Mouse (Mus musculus): ENCODE data around the gene Olfr539. TPM values are rescaled to one million over a fixed set of nuclear protein-coding genes. Genes with fewer than 3 reads are reported as not detected.

Gene Olfr539
- total and polyA plus RNA-seq, 3 experiments, result not detected

DNA sequence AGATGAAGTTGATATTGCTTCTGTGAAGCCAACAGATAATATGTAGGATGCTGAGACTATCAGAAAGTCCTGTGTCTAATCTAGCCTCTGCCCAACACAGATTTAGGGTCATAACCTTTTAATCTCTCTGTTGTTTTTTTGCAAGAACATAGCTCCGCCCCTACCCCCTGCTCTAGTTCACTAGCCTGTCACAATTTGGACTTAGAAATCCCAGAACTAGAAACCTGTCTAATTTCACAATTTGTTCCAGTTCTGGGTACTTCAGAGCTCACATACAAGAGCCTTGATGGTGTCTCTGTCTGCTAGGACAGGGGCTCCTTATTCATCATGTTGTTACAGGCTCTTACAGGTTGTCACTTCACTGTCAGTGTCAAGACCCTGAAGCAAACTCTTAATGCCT lies 29.2 kb upstream of the Olfr539 start:
- H3K27me3 ChIP-seq (ENCODE audit: control insufficient read depth in 1 of 2, insufficient read depth in 2 of 2, low read length in 2 of 2), result no peaks in the 10 kb centered on the region
- H3K79me2 ChIP-seq (ENCODE audit: control insufficient read depth, insufficient read depth, low read length, poor library complexity), result no peaks in the 10 kb centered on the region
- TF ChIP-seq MYB (IDR thresholded peaks at IDR 0.05; ENCODE audit: low read depth, low read length), result no peak
- TF ChIP-seq USF1 (IDR thresholded peaks at IDR 0.05; ENCODE audit: low read depth, low read length), result no peak
- no peak for TF ChIP-seq E2F4 (IDR thresholded peaks at IDR 0.05; ENCODE audit: borderline replicate concordance, low read depth, low read length)
- TF ChIP-seq NELFE (IDR thresholded peaks at IDR 0.05; ENCODE audit: low read depth, low read length), result no peak
- TF ChIP-seq MAX (IDR thresholded peaks at IDR 0.05; ENCODE audit: low read length), result no peak
- TF ChIP-seq TCF12 (IDR thresholded peaks at IDR 0.05; ENCODE audit: low read depth, low read length), result no peak
- TF ChIP-seq MXI1 (IDR thresholded peaks at IDR 0.05; ENCODE audit: low read depth, low read length), result no peak
- no peak for TF ChIP-seq SMC3 (IDR thresholded peaks at IDR 0.05; ENCODE audit: low read depth, low read length)
- TF ChIP-seq GABPA (IDR thresholded peaks at IDR 0.05; ENCODE audit: low read depth, low read length), result no peak
- TF ChIP-seq MEF2A (IDR thresholded peaks at IDR 0.05; ENCODE audit: extremely low read depth, insufficient replicate concordance, low read depth, low read length, poor library complexity, severe bottlenecking), result no peak
- TF ChIP-seq RCOR1 (IDR thresholded peaks at IDR 0.05; ENCODE audit: low read depth, low read length), result no peak
- TF ChIP-seq UBTF (IDR thresholded peaks at IDR 0.05; ENCODE audit: borderline replicate concordance, insufficient read depth, low read depth, low read length), result no peak
- no peak for TF ChIP-seq TBP (IDR thresholded peaks at IDR 0.05; ENCODE audit: low read depth, low read length)
- TF ChIP-seq ZNF384 (IDR thresholded peaks at IDR 0.05; ENCODE audit: low read depth, low read length), result no peak
- no peak for TF ChIP-seq BHLHE40 (IDR thresholded peaks at IDR 0.05; ENCODE audit: borderline replicate concordance, low read depth, low read length)
- no peak for TF ChIP-seq KAT2A (conservative IDR thresholded peaks at IDR 0.05; ENCODE audit: low read depth, low read length)
- no peak for TF ChIP-seq CHD1 (IDR thresholded peaks at IDR 0.05; ENCODE audit: low read depth, low read length)
- TF ChIP-seq MYC (IDR thresholded peaks at IDR 0.05; ENCODE audit: low read depth, low read length), result no peak
- no peaks in the 10 kb centered on the region for H3K36me3 ChIP-seq (ENCODE audit: control insufficient read depth in 1 of 2, insufficient read depth in 2 of 2, low read length in 2 of 2)
- DNase-seq (ENCODE audit: low read depth, low spot score), result no peak
- H3K27ac ChIP-seq (ENCODE audit: control insufficient read depth, low read depth, low read length), result no peak overlapping the region
- H3K4me3 ChIP-seq (ENCODE audit: control insufficient read depth in 1 of 2, insufficient read depth in 1 of 2, low read depth in 2 of 2, low read length in 2 of 2), result no peak overlapping the region
- no peaks in the 10 kb centered on the region for H3K4me1 ChIP-seq (ENCODE audit: control insufficient read depth in 1 of 2, insufficient read depth in 2 of 2, low read length in 2 of 2)
- no peak overlapping the region for H3K9ac ChIP-seq (ENCODE audit: control insufficient read depth, low read depth, low read length, poor library complexity, severe bottlenecking)
- H3K9me3 ChIP-seq (replicated peaks; ENCODE audit: insufficient read depth, low read length), result no peaks in the 10 kb centered on the region

DNA sequence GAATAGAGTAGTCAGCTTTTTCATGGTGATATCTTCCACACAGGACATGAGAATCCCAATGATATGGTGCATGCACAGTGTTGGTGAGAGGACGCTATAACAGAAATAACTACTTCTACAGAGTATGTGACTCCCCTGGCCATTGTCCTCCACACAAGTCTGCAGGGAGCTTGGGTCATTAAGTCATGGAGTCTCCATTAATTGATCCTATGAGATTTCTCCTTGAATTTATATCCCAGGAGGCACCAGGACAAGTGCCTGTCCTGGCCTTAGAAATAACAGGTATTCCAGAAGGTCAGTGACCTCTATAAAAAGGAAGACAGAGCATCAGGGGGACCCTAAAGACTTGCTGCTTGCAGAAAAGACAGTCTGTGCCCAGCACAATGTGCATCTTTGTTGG lies 13.6 kb upstream of the Olfr539 start, which contains the start of gene Olfr53:
Gene Olfr53 (plus strand): TSS at position 301 of the 400 bp plus-strand sequence.
- TF ChIP-seq JUND (IDR thresholded peaks at IDR 0.05; ENCODE audit: low read depth, low read length), result no peak
- no peak for TF ChIP-seq MEF2A (IDR thresholded peaks at IDR 0.05; ENCODE audit: extremely low read depth, insufficient replicate concordance, low read depth, low read length, poor library complexity, severe bottlenecking)
- no peak for TF ChIP-seq TBP (IDR thresholded peaks at IDR 0.05; ENCODE audit: low read depth, low read length)
- no peak for TF ChIP-seq CHD1 (IDR thresholded peaks at IDR 0.05; ENCODE audit: low read depth, low read length)
- no peak for TF ChIP-seq RCOR1 (IDR thresholded peaks at IDR 0.05; ENCODE audit: low read depth, low read length)
- TF ChIP-seq USF1 (IDR thresholded peaks at IDR 0.05; ENCODE audit: low read depth, low read length), result no peak
- TF ChIP-seq SIN3A (IDR thresholded peaks at IDR 0.05; ENCODE audit: low read length), result no peak
- no peak for TF ChIP-seq CHD2 (IDR thresholded peaks at IDR 0.05; ENCODE audit: low read length)
- no peak for TF ChIP-seq KAT2A (conservative IDR thresholded peaks at IDR 0.05; ENCODE audit: low read depth, low read length)
- no peak for TF ChIP-seq TCF12 (IDR thresholded peaks at IDR 0.05; ENCODE audit: low read depth, low read length)
- TF ChIP-seq BHLHE40 (IDR thresholded peaks at IDR 0.05; ENCODE audit: borderline replicate concordance, low read depth, low read length), result no peak
- no peak for TF ChIP-seq POLR2AphosphoS2 (IDR thresholded peaks at IDR 0.05; ENCODE audit: low read length)
- TF ChIP-seq TAL1 (IDR thresholded peaks at IDR 0.05; ENCODE audit: low read length), result no peak
- TF ChIP-seq ELF1 (IDR thresholded peaks at IDR 0.05; ENCODE audit: low read depth, low read length), result no peak
- TF ChIP-seq EP300 (IDR thresholded peaks at IDR 0.05; ENCODE audit: low read depth in 1 of 2, low read length in 2 of 2), result no peak
- no peak for TF ChIP-seq ZC3H11A (IDR thresholded peaks at IDR 0.05; ENCODE audit: low read depth, low read length)
- TF ChIP-seq MAZ (IDR thresholded peaks at IDR 0.05; ENCODE audit: low read depth, low read length), result no peak
- no peak for TF ChIP-seq POLR2A (IDR thresholded peaks at IDR 0.05; ENCODE audit: control insufficient read depth in 1 of 2, insufficient read depth in 1 of 2, low read depth in 1 of 2, low read length in 2 of 2, poor library complexity in 1 of 2)
- TF ChIP-seq NELFE (IDR thresholded peaks at IDR 0.05; ENCODE audit: low read depth, low read length), result no peak
- TF ChIP-seq POLR2AphosphoS5 (IDR thresholded peaks at IDR 0.05; ENCODE audit: borderline replicate concordance, low read depth, low read length), result no peak
- no peaks in the 10 kb centered on the region for H3K36me3 ChIP-seq (ENCODE audit: control insufficient read depth in 1 of 2, insufficient read depth in 2 of 2, low read length in 2 of 2)
- H3K4me1 ChIP-seq (ENCODE audit: control insufficient read depth in 1 of 2, insufficient read depth in 2 of 2, low read length in 2 of 2), result no peaks in the 10 kb centered on the region
- DNase-seq (ENCODE audit: low read depth, low spot score), result no peak
- no peaks in the 10 kb centered on the region for H3K79me2 ChIP-seq (ENCODE audit: control insufficient read depth, insufficient read depth, low read length, poor library complexity)
- H3K9me3 ChIP-seq (replicated peaks; ENCODE audit: insufficient read depth, low read length), result no peaks in the 10 kb centered on the region
- no peaks in the 10 kb centered on the region for H3K27me3 ChIP-seq (ENCODE audit: control insufficient read depth in 1 of 2, insufficient read depth in 2 of 2, low read length in 2 of 2)
- H3K27ac ChIP-seq (ENCODE audit: control insufficient read depth, low read depth, low read length), result no peak within 1 kb of the TSS
- H3K4me3 ChIP-seq (ENCODE audit: control insufficient read depth in 1 of 2, insufficient read depth in 1 of 2, low read depth in 2 of 2, low read length in 2 of 2), result no peak within 1 kb of the TSS
- H3K9ac ChIP-seq (ENCODE audit: control insufficient read depth, low read depth, low read length, poor library complexity, severe bottlenecking), result no peak within 1 kb of the TSS

All from MEL (cell line).